Mouse (Mus musculus) kidney, adult 2 months (tissue): ENCODE data around the gene Gli2. TPM values are rescaled to one million over a fixed set of nuclear protein-coding genes. Genes with fewer than 3 reads are reported as not detected.
A peak's percentile ranks its signal among the peaks of the same experiment; 100 is the strongest.

Experiments
- DNase-seq: peaks from one replicate; pipeline ENCODE4 v3.0.0; 2021
- H3K27ac ChIP-seq: fragments of 200-500 bp; 2 replicates; pipeline ENCODE4 v1.5.1; 2012; ENCODE audit warnings: low read depth, low read length, control low read depth, inconsistent platforms; ENCODE audit not compliant: insufficient read depth
- H3K27me3 ChIP-seq: fragments of 200-500 bp; replicated peaks from 2 replicates; pipeline ENCODE4 v1.6.1; 2012; ENCODE audit warnings: mild to moderate bottlenecking, moderate library complexity, low read length, inconsistent platforms; ENCODE audit not compliant: control insufficient read depth, insufficient read depth
- H3K36me3 ChIP-seq: fragments of 200-500 bp; 2 replicates; pipeline ENCODE4 v1.6.1; 2012; ENCODE audit warnings: mild to moderate bottlenecking, moderate library complexity, low read length, inconsistent platforms; ENCODE audit not compliant: control insufficient read depth, insufficient read depth
- H3K4me1 ChIP-seq: fragments of 200-500 bp; 2 replicates; pipeline ENCODE4 v1.6.1; 2011; ENCODE audit warnings: low read length; ENCODE audit not compliant: control insufficient read depth, insufficient read depth
- H3K4me3 ChIP-seq: fragments of 200-500 bp; 2 replicates; pipeline ENCODE4 v1.5.1; 2011; ENCODE audit warnings: mild to moderate bottlenecking, low read depth, low read length, control low read depth; ENCODE audit not compliant: insufficient read depth
- CTCF ChIP-seq: fragments of 200-500 bp; conservative IDR thresholded peaks from 2 replicates; pipeline ENCODE4 v1.5.1; 2011; ENCODE audit warnings: low read depth, mild to moderate bottlenecking, control low read depth, low read length, moderate library complexity, mixed read lengths; ENCODE audit not compliant: insufficient read depth, insufficient read length
- POLR2A ChIP-seq: fragments of 200-500 bp; IDR thresholded peaks from one replicate; pipeline ENCODE4 v1.6.1; 2011; ENCODE audit warnings: low read depth, low read length, control low read depth
- WGBS: fragments of 180-500 bp; shearing (Covaris S2); methylation state at CpG from one replicate; pipeline ENCODE4 v1.1.7; 2018; 5-methylcytosine and 5-hydroxymethylcytosine counted together
- polyA plus RNA-seq: library from polyadenylated mRNA; depleted of rRNA; stranded (reverse); fragments of >200 nt; gene quantifications from 2 replicates; pipeline ENCODE4 v1.2.3, GENCODE M21; 2012

The Gli2 gene
- polyA plus RNA-seq, 1 experiment = 0.44 TPM

DNA sequence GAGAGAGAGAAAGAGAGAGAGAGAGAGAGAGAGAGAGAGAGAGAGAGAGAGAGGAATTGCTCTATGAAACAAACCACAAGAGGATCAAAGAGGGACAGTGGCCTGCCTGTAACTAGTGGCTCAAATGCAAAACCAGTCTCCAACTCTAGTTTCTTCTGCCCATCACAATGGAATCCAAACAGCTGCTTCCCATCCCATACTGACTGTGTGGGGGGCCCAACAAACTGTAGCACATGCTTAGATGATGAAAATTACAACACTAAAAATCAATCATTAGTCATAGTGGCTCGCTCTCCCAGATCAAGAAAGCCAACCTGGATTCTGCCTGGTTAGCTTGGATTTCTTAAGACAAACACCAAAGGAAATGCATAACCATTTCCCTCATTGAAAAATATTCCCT is 15.0 kb downstream of the Gli2 start:
- H3K27me3 ChIP-seq = no peaks in the 10 kb centered on the region
- H3K36me3 ChIP-seq = no peaks in the 10 kb centered on the region
- WGBS = 70% methylated on average over 1 of the region's 1 CpGs
- no peaks in the 10 kb centered on the region for H3K4me1 ChIP-seq
- no peak for TF ChIP-seq POLR2A
- no peak for TF ChIP-seq CTCF
- no peak for DNase-seq
- no peak overlapping the region for H3K27ac ChIP-seq
- H3K4me3 ChIP-seq = no peak overlapping the region

- 91% methylated on average over 8 of the region's 8 CpGs for WGBS
- no peak for DNase-seq
- H3K4me1 ChIP-seq = no peaks in the 10 kb centered on the region
- H3K27me3 ChIP-seq = no peaks in the 10 kb centered on the region
- no peaks in the 10 kb centered on the region for H3K36me3 ChIP-seq
- H3K4me3 ChIP-seq = no peak overlapping the region
- H3K27ac ChIP-seq = no peak overlapping the region
- no peak for TF ChIP-seq CTCF
- no peak for TF ChIP-seq POLR2A
These were observed 17.5 kb downstream of the Gli2 start for GRCm38 (mm10) chr1:119035931-119036330.

DNA sequence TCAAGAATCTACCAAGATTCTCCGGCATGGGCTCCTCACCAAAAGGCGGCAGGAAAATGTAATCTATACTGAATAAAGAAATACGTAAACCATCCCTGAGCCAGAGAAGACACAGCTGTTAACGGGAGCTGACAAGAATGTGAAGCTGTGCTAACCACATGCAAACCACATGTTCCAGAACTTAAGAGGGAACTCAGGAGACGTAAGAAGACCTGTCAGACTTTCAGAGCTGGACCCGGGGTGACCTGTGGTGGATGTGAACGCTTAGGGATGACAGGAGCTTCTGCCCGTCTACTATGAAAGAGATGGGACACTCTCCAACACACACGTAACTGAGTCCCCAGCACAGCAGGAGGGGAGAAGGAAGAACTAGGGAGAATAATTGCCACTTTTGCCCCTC is 18.1 kb downstream of the Gli2 start:
- no peak overlapping the region for H3K4me3 ChIP-seq
- no peaks in the 10 kb centered on the region for H3K36me3 ChIP-seq
- H3K27ac ChIP-seq = no peak overlapping the region
- no peaks in the 10 kb centered on the region for H3K4me1 ChIP-seq
- WGBS = 73% methylated on average over 9 of the region's 9 CpGs
- H3K27me3 ChIP-seq = no peaks in the 10 kb centered on the region
- no peak for TF ChIP-seq POLR2A
- DNase-seq = no peak

GRCm38 (mm10) chr1:119034163-119034705 is 19.2 kb downstream of the Gli2 start:
- H3K27ac ChIP-seq = no peak overlapping the region
- WGBS = 62% methylated on average over 13 of the region's 13 CpGs
- no peak for DNase-seq
- no peak overlapping the region for H3K4me3 ChIP-seq
- TF ChIP-seq CTCF = no peak
- TF ChIP-seq POLR2A = no peak
- H3K36me3 ChIP-seq = no peaks in the 10 kb centered on the region
- H3K27me3 ChIP-seq = no peaks in the 10 kb centered on the region
- H3K4me1 ChIP-seq = no peaks in the 10 kb centered on the region

DNA sequence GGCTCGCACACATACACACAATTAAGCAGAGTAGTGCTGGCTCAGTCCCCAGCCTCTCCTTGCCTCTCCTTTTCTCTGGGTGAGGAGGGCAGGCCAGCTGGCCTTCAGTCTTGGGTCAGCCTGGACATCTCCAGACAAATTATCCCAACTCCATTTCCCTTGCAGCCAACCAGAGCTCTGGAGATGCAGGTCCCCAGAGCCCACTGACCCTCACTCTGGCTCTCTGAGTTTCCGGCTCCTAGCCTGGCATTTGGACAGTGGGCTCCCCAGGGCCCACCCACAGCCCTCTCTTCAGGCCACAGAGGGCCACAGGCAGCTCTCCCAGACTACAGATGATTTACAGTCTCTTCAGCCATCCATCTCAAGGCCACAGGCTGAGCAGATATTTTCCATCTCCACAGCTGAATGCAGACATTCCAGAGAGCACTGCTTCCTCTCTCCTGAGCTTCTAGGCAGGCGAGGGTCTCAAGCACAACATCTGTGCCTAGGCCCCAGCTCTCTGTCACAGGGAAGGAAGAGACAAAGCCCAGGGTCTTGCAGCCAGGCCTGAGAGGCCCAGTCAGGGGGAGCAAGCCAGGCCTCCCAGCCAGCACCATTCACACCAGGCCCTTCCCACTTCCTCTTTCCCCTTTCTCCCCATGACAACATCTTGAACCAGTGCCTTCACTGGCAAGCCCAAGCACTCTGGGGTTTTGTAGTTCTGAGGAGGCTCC is 19.8 kb downstream of the Gli2 start:
- Histone ChIP-seq H3K36me3 (no peaks in the 10 kb centered on the region), H3K27me3 (no peaks in the 10 kb centered on the region), H3K4me3 (no peak overlapping the region), H3K27ac (no peak overlapping the region), H3K4me1 (no peaks in the 10 kb centered on the region)
- TF ChIP-seq POLR2A (no peak), CTCF (no peak)
- WGBS = 74% methylated on average over 3 of the region's 3 CpGs
- peak; percentile 18 for DNase-seq

DNA sequence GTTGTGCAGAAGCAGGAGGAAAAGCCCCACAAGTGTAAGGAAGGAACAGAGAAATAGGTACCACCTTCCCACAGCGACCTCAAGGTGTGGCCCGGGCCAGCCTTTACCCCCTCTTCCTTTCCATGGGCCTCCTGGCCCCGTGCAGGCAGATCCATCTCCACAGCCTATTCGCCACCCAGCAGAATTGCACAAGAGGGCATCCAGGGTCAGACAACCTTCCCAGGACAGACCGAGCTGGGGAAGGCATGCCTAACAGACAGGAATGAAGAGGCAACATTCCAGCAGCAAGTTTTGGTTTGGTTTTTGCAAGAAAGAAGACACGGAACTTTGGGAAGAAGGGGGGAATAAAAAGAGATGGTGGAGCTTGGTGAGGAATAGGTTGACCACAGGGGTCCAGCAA is 22.2 kb downstream of the Gli2 start:
- H3K4me3 ChIP-seq = no peak overlapping the region
- no peaks in the 10 kb centered on the region for H3K36me3 ChIP-seq
- peak; percentile 42 for DNase-seq
- whole genome bisulfite sequencing = 57% methylated on average over 6 of the region's 6 CpGs
- no peak for TF ChIP-seq POLR2A
- no peak for TF ChIP-seq CTCF
- H3K4me1 ChIP-seq = no peaks in the 10 kb centered on the region
- no peaks in the 10 kb centered on the region for H3K27me3 ChIP-seq
- no peak overlapping the region for H3K27ac ChIP-seq

DNA sequence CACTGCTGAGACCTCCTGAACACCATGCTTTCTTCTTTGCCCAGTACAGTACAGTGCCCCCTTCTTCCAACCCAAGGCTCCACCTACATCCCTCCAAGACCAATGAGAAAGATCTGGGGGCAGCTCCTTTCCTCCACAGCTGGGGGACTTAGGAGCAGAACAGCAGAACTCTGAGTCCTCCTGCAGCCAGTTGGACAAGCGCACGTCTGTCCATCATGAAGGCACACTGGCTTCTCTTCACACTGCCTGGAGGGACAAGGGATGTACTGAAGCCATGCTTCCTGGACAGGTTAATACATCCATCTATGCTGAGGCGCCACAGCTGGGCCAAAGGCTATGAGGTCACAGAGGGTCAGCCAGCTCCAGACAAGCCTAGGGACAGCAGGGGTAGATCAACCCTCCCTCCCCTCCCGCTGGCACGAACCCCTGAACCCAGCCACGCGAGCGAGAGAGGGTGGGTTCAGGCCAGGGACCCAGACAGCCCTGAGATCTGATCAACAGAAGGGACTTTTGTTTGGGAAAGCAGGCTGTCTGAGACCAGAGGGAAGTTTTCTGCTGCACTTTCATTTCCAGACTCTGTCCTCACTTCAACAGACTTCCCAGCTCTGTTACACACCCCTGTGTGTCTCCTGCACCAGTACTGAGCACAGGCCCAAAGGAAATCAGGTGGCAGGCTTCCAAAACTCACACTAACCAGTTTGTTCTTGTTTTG is 27.6 kb downstream of the Gli2 start:
- H3K27ac ChIP-seq = no peak overlapping the region
- no peaks in the 10 kb centered on the region for H3K36me3 ChIP-seq
- TF ChIP-seq POLR2A = no peak
- no peak for TF ChIP-seq CTCF
- H3K27me3 ChIP-seq = no peaks in the 10 kb centered on the region
- peak; percentile 7 for DNase-seq
- 45% methylated on average over 8 of the region's 8 CpGs for WGBS
- H3K4me1 ChIP-seq = peaks cover 7% of the 10 kb centered on the region
- no peak overlapping the region for H3K4me3 ChIP-seq
